Mouse (Mus musculus) heart, adult 2 months (tissue): Measurements from ENCODE around the gene Tbc1d22b.

Source experiments
- CTCF ChIP-seq: fragments of 200-600 bp; IDR thresholded peaks from 2 replicates; pipeline ENCODE4 v1.8.1; 2022; ENCODE audit warnings: antibody characterized with exemption, mild to moderate bottlenecking, moderate library complexity
- POLR2A ChIP-seq: fragments of 200-500 bp; IDR thresholded peaks from 2 replicates; pipeline ENCODE4 v1.6.1; 2011; ENCODE audit warnings: mild to moderate bottlenecking, low read depth, low read length, control low read depth; ENCODE audit not compliant: insufficient read depth

DNA sequence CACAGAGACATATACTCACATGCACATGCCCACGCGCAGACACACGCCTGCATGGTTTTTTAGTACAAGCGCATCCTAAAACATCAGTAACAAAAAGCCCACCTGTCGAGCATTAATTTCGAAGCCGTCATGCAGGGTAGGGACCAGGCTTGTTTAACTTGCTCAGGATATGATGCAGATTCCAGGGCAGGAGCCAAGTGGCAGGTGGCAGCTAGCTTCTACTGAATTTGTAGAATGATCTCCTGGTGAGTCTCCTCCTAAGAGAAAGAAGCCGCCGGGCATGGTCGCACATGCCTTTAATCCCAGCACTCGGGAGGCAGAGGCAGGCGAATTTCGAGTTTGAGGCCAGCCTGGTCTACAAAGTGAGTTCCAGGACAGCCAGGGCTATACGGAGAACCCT is 49.5 kb downstream of the Tbc1d22b start:
- TF ChIP-seq POLR2A (no peak), CTCF (no peak)
